Mouse (Mus musculus): Measurements from ENCODE around the gene Mier1. TPM values are rescaled to one million over a fixed set of nuclear protein-coding genes. Genes with fewer than 3 reads are reported as not detected.

Gene Mier1
- 6.4 TPM for polyA plus RNA-seq (2012; fragmentation: generic; extraction: Trizol)

GRCm38 (mm10) chr4:103114184-103115111 lies at the start of gene Mier1, which contains the start of gene Wdr78:
Gene Mier1, plus strand, starts transcription at chr4:103114390.
Gene Wdr78, minus strand, starts transcription at chr4:103114555.
- peaks cover 20% of the 10 kb centered on the region for H3K79me2 ChIP-seq (ENCODE audit: control insufficient read depth, insufficient read depth)
- H3K27me3 ChIP-seq (ENCODE audit: control insufficient read depth, insufficient read depth, insufficient read length) = no peaks in the 10 kb centered on the region
- H3K4me2 ChIP-seq (ENCODE audit: low read depth) = peak within 1 kb of the TSS; percentile 71
- peak; percentile 18 for TF ChIP-seq POLR2AphosphoS2 (IDR thresholded peaks at IDR 0.05; ENCODE audit: insufficient read length, low read depth)
- no peak for TF ChIP-seq MAX (IDR thresholded peaks at IDR 0.05; ENCODE audit: low read depth)
- peak; percentile 63 for TF ChIP-seq POLR2A (IDR thresholded peaks at IDR 0.05; ENCODE audit: insufficient read length, low read depth)
- H3ac ChIP-seq (ENCODE audit: control insufficient read depth, insufficient read length) = peak within 1 kb of the TSS; percentile 24
- no peaks in the 10 kb centered on the region for H3K36me3 ChIP-seq (ENCODE audit: control insufficient read depth, insufficient read depth)
- H3K4me3 ChIP-seq = peak within 1 kb of the TSS; percentile 71

GRCm38 (mm10) chr4:103064421-103064820 lies 49.8 kb upstream of the Mier1 start:
- Histone ChIP-seq H3K79me2 (ENCODE audit: control insufficient read depth, insufficient read depth) (no peaks in the 10 kb centered on the region), H3K27me3 (ENCODE audit: control insufficient read depth, insufficient read depth, insufficient read length) (no peaks in the 10 kb centered on the region), H3K4me3 (no peak overlapping the region), H3ac (ENCODE audit: control insufficient read depth, insufficient read length) (no peak overlapping the region), H3K4me2 (ENCODE audit: low read depth) (no peak overlapping the region), H3K36me3 (ENCODE audit: control insufficient read depth, insufficient read depth) (no peaks in the 10 kb centered on the region)
- TF ChIP-seq TCF3 (IDR thresholded peaks at IDR 0.05; ENCODE audit: insufficient read length, low read depth) = no peak
- TF ChIP-seq REST (IDR thresholded peaks at IDR 0.05; ENCODE audit: insufficient read depth, insufficient read length) = no peak

- H3K27me3 ChIP-seq (ENCODE audit: control insufficient read depth, insufficient read depth, insufficient read length) = no peaks in the 10 kb centered on the region
- H3ac ChIP-seq (ENCODE audit: control insufficient read depth, insufficient read length) = no peak overlapping the region
- TF ChIP-seq POLR2AphosphoS2 (IDR thresholded peaks at IDR 0.05; ENCODE audit: insufficient read length, low read depth) = no peak
- no peak for TF ChIP-seq SRF (IDR thresholded peaks at IDR 0.05; ENCODE audit: control insufficient read depth, insufficient read length, low read depth)
- TF ChIP-seq USF1 (IDR thresholded peaks at IDR 0.05; ENCODE audit: low read depth) = no peak
- TF ChIP-seq MAX (IDR thresholded peaks at IDR 0.05; ENCODE audit: low read depth) = no peak
- no peak for TF ChIP-seq MYOG (IDR thresholded peaks at IDR 0.05; ENCODE audit: control insufficient read depth in 1 of 3, insufficient read depth in 1 of 3, insufficient read length in 2 of 3, low read depth in 2 of 3)
- no peak for TF ChIP-seq E2F4 (IDR thresholded peaks at IDR 0.05; ENCODE audit: insufficient read depth)
- no peak for TF ChIP-seq CEBPB (IDR thresholded peaks at IDR 0.05; ENCODE audit: insufficient read depth, poor library complexity, severe bottlenecking)
- no peak for TF ChIP-seq MYOD1 (IDR thresholded peaks at IDR 0.05; ENCODE audit: control insufficient read depth in 1 of 3, insufficient read length in 2 of 3, low read depth in 2 of 3)
- no peak for TF ChIP-seq TCF12 (IDR thresholded peaks at IDR 0.05; ENCODE audit: insufficient read depth, poor library complexity, severe bottlenecking)
- TF ChIP-seq POLR2A (IDR thresholded peaks at IDR 0.05; ENCODE audit: insufficient read length, low read depth) = no peak
- TF ChIP-seq REST (IDR thresholded peaks at IDR 0.05; ENCODE audit: insufficient read depth, insufficient read length) = no peak
- no peak for TF ChIP-seq TCF3 (IDR thresholded peaks at IDR 0.05; ENCODE audit: insufficient read length, low read depth)
- H3K36me3 ChIP-seq (ENCODE audit: control insufficient read depth, insufficient read depth) = no peaks in the 10 kb centered on the region
- no peak overlapping the region for H3K4me2 ChIP-seq (ENCODE audit: low read depth)
- H3K4me3 ChIP-seq = no peak overlapping the region
- no peaks in the 10 kb centered on the region for H3K79me2 ChIP-seq (ENCODE audit: control insufficient read depth, insufficient read depth)
These were observed 49.2 kb upstream of the Mier1 start for GRCm38 (mm10) chr4:103064976-103065375.

GRCm38 (mm10) chr4:103067906-103068655 lies 46.1 kb upstream of the Mier1 start:
- H3K36me3 ChIP-seq (ENCODE audit: control insufficient read depth, insufficient read depth) = no peaks in the 10 kb centered on the region
- no peak overlapping the region for H3ac ChIP-seq (ENCODE audit: control insufficient read depth, insufficient read length)
- H3K27me3 ChIP-seq (ENCODE audit: control insufficient read depth, insufficient read depth, insufficient read length) = no peaks in the 10 kb centered on the region
- H3K4me2 ChIP-seq (ENCODE audit: low read depth) = no peak overlapping the region
- TF ChIP-seq MAX (IDR thresholded peaks at IDR 0.05; ENCODE audit: low read depth) (no peak), TCF12 (IDR thresholded peaks at IDR 0.05; ENCODE audit: insufficient read depth, poor library complexity, severe bottlenecking) (no peak)
- no peaks in the 10 kb centered on the region for H3K79me2 ChIP-seq (ENCODE audit: control insufficient read depth, insufficient read depth)
- no peak overlapping the region for H3K4me3 ChIP-seq

- Histone ChIP-seq H3K4me2 (ENCODE audit: low read depth) (no peak overlapping the region), H3K79me2 (ENCODE audit: control insufficient read depth, insufficient read depth) (no peaks in the 10 kb centered on the region), H3ac (ENCODE audit: control insufficient read depth, insufficient read length) (no peak overlapping the region), H3K36me3 (ENCODE audit: control insufficient read depth, insufficient read depth) (no peaks in the 10 kb centered on the region), H3K4me3 (no peak overlapping the region), H3K27me3 (ENCODE audit: control insufficient read depth, insufficient read depth, insufficient read length) (no peaks in the 10 kb centered on the region)
- TF ChIP-seq MYOD1 (IDR thresholded peaks at IDR 0.05; ENCODE audit: control insufficient read depth in 1 of 3, insufficient read length in 2 of 3, low read depth in 2 of 3) (no peak), TCF12 (IDR thresholded peaks at IDR 0.05; ENCODE audit: insufficient read depth, poor library complexity, severe bottlenecking) (no peak), USF1 (IDR thresholded peaks at IDR 0.05; ENCODE audit: low read depth) (no peak), SRF (IDR thresholded peaks at IDR 0.05; ENCODE audit: control insufficient read depth, insufficient read length, low read depth) (no peak), POLR2AphosphoS2 (IDR thresholded peaks at IDR 0.05; ENCODE audit: insufficient read length, low read depth) (no peak), REST (IDR thresholded peaks at IDR 0.05; ENCODE audit: insufficient read depth, insufficient read length) (no peak), MAX (IDR thresholded peaks at IDR 0.05; ENCODE audit: low read depth) (no peak), POLR2A (IDR thresholded peaks at IDR 0.05; ENCODE audit: insufficient read length, low read depth) (no peak)
These were observed 43.6 kb upstream of the Mier1 start for GRCm38 (mm10) chr4:103070631-103071030.

Measured in myocyte (in vitro differentiated cells).